Mouse (Mus musculus) erythroblast, embryonic 14.5 days (primary cell): ENCODE measurements around the gene Spz1.

Experiments
- GATA1 ChIP-seq: IDR thresholded peaks from 2 replicates; pipeline ENCODE4 v1.6.1; 2012; ENCODE audit warnings: low read length, inconsistent platforms, mixed read lengths
- TAL1 ChIP-seq: IDR thresholded peaks from 3 replicates; pipeline ENCODE4 v1.6.1; 2012; ENCODE audit warnings: low read length, inconsistent platforms, mixed read lengths

DNA sequence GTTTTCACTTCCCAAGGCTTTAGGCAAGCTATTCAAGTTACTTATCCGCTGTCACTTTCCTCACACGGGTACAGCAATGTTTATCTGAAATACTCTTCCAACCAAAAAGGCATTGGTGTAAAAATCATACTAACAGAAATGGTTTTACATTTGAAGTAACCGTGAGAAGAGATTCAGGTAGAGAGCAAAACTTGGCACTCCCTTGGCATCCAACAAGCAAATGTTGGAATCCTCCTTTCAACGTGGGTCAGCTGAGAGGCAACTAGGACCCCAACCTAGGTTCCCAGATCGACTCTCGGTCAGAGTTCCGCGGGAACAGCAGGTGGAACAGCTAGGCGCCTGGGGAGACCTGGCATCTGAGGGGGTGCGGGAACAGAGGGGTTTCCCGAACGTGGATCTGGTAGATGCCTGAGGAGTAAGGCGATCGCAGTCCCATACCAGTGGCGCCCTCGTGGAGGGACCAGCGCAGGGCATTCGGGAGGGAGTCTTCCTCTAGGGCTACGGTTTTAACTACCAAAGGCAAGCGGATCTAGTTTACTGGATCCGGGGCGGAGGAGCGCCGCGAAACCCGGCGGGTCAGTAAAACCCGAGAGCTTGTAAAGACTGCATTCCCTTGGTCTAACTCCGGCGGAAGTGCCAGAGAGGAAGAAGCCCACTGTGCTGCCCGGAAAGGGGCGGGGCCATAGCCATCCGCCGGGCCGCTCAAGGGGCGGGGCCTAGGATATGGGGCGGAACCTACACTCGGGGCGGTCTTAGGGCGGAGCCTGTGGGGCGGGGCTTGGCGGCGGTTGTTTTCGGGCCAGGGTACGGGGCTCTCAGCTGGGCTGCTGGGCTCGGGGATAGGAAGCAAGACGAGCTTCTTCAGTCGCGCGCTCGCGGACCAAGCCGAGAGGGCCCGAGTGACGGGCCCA is 34.6 kb upstream of the Spz1 start, which contains the start of gene Serinc5:
- TF ChIP-seq GATA1 (no peak), TAL1 (no peak)
